Mouse (Mus musculus): ENCODE measurements around the gene Pmvk. TPM values are rescaled to one million over a fixed set of nuclear protein-coding genes. Genes with fewer than 3 reads are reported as not detected.
A peak's percentile ranks its signal among the peaks of the same experiment; 100 is the strongest.
"Not testable (repeated sequence)": the region's sequence is repeated elsewhere in the genome, so short reads cannot be mapped to it uniquely, and the experiment has no call there.

The Pmvk gene
- total RNA-seq, 2 experiments from 2014 or later: 8.8 to 9.2 TPM

DNA sequence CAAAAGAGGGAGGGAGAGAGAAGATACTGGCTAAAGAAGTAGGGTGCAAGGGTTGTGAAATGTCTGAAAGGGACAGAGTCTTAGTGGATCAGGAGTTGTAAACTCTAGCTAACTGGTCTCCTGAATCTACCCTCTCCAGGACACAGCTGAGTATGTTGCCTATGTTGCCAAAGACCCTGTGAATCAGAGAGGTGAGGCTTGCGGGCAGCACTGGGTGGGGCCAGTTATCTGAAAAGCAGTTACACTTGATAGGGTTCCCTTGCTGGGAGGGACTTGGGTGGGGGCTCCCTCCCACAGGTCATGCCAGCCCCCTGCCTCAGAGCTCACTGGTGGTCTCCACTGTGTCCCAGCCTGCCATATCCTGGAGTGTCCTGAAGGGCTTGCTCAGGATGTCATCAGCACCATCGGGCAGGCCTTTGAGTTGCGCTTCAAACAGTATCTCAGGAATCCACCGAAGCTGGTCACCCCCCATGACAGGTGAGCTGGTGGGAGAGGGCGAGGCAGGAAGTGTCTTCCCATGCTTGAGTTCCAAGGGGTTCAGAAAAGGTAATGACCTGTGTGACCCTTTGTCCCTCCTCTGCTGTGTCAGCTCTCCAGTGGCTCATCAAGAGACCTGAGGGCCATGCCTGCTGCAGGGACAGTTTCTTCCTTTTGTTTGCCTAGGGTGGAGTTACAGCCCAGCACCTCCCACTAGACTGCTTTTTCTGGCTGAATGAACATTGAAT, 29.8 kb upstream of the Pmvk start:
- DNase-seq: no peak
- intact Hi-C loops (cut with DNase I): no loop called here

DNA sequence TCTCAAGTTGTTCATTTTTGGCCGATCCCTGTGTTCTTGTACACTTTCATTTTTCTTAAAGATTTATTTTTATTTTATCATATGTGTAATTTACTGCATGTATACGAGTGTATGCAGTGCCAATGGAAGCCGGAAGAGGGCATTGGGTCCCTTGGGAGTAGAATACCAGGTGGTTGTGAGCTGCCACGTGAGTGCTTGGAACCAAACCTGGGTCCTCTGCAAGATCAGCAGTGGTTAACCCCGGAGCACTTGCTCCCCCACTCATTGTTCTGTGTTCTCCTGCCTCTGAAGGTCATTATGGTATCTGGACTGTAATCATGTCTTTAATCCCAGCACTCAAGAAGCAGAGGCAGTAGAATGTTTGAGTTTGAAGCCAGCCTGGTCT, 29.2 kb upstream of the Pmvk start:
- DNase-seq: no peak
- intact Hi-C loops (cut with DNase I): no loop called here

DNA sequence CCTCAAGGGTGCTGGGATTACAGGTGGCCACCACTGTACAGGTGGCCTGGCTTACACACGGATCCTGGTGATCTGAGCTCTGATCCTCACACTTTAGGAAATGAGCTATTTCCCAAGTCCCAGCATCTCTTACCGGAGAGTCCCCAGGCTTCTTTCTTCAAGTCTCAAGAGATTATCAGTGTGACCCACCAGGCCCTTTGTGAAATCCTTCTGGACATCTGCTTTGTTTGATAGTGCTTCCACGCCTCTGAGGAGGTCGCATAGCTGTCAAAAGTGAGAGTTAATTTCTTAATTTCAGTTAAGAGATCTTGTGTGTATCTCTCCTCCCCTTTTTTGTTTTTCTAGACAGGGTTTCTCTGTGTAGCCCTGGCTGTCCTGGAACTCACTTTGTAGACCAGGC, 28.5 kb upstream of the Pmvk start:
- DNase-seq: no peak
- intact Hi-C loops (cut with DNase I): no loop called here

DNA sequence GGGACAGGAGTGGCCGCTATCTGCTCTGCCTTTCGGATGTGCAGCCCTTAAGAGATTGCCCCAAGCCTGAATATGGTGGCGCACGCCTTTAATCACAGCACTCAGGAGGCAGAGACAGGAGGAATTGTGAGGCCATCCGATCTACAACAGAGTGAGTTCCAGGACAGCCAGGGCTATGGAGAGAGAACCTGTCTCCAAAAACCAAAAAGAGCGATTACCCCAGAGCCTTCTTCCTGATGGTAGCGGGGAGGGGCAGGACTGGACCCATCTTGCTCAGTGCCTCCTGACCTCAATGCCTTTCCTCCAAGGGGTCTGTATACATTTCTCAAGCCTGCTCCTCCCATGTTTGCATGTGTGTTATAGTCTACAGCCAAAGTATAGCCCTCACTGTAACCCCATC, 25.3 kb upstream of the Pmvk start:
- intact Hi-C loops (cut with DNase I); DNase-seq: not testable (repeated sequence)

DNA sequence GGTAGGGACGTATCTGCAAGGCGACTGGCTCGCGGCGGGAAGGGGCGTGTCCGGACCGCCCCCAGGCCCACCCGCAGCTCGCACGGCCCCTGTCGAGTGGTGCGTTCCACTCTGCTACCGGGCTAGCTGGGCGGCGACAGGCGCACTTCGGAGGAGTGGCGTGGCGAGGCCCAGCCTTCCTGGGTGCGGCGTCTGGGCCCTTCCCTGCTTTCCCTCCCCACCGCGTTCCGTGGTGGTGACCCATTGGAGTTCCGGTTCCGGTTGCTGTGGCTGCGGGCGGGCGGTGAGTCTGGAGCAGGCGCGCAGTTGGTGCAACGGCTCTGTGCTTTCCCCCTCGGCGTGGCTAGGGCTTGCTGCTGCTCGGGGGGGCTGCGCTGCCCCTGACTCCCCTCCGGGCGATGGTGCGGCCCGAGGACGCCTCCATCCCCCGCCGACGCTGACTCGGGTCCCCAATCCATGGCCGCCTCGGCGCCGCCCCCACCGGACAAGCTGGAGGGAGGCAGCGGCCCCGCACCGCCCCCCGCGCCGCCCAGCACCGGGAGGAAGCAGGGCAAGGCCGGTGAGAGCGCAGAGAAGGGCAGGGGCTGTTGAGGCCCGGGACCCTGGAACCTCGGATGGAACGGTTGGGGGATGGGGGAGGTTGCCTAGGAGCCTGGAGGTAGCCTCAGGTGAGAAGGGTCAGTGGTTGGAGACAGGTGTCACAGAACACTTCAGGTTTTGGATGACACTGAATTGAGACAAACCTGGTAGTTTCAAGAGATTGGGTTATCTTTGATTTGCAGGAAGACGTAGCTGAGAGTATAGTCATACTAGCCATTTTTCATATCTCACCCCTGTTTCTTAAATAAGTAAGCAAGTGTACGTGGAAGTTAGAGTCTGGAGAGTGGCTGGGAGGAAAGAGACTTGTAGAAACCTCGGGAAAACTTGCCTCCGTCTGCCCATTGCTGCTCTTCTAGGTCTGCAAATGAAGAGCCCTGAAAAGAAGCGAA, 23.9 kb upstream of the Pmvk start, which contains the start of gene Pygo2:
TSS of gene Pygo2 (plus strand) at position 44 of the 989 bp plus-strand sequence.
- intact Hi-C loops (cut with DNase I): no loop called here
- DNase-seq: peak; percentile 96

DNA sequence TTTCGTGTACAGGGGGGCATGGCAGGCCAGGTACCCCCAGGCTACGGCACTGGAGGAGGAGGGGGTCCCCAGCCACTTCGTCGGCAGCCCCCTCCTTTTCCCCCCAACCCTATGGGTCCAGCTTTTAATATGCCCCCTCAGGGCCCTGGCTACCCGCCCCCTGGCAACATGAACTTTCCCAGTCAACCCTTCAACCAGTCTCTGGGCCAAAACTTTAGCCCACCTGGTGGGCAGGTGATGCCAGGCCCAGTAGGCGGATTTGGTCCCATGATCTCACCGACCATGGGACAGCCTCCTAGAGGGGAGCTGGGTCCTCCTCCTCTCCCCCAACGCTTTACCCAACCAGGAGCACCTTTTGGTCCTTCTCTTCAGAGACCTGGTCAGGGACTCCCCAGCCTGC, 21.7 kb upstream of the Pmvk start:
- intact Hi-C loops (cut with DNase I): no loop called here
- no peak for DNase-seq

DNA sequence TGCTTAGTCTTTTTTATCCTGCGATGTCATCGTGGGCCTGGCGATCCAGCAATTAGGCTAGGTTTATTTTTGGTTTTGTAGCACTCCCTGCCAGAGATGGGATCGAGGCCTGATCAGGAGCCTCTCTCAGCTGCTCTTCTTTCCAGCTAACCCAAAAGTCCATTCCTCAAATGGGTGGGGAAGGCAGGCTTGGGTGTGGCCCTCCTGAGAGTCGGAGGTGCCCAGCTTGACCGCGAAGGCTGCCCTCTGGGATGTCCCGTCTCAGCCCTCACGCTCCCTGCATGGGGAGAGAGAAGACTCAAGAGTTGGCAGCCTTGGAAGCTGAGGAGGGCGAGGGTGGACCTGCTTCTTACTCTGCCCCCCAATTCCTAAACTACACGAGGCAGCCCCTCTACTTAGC, 19.8 kb upstream of the Pmvk start:
- DNase-seq: no peak
- intact Hi-C loops (cut with DNase I): no loop called here

DNA sequence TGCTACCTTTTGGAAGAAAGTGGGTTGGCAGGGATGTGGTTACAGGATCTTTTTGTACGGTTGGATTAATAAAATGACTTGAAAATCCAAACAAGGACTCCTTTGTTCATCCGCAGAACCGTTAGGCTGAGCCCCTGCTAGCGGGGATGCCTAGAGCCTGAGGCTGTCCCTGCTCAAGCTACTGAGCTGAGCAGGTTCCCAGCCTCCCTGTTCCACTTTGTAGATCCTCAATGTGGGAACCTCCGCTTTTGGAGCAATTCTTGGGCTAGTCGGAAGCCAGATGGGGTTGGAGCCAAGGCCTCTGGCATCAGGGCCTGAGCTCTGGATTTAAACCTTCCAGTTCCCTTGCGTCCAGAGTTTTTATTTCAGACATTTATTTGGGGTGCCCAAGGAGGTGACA, 19.3 kb upstream of the Pmvk start:
- intact Hi-C loops (cut with DNase I): no loop called here
- DNase-seq: no peak

DNA sequence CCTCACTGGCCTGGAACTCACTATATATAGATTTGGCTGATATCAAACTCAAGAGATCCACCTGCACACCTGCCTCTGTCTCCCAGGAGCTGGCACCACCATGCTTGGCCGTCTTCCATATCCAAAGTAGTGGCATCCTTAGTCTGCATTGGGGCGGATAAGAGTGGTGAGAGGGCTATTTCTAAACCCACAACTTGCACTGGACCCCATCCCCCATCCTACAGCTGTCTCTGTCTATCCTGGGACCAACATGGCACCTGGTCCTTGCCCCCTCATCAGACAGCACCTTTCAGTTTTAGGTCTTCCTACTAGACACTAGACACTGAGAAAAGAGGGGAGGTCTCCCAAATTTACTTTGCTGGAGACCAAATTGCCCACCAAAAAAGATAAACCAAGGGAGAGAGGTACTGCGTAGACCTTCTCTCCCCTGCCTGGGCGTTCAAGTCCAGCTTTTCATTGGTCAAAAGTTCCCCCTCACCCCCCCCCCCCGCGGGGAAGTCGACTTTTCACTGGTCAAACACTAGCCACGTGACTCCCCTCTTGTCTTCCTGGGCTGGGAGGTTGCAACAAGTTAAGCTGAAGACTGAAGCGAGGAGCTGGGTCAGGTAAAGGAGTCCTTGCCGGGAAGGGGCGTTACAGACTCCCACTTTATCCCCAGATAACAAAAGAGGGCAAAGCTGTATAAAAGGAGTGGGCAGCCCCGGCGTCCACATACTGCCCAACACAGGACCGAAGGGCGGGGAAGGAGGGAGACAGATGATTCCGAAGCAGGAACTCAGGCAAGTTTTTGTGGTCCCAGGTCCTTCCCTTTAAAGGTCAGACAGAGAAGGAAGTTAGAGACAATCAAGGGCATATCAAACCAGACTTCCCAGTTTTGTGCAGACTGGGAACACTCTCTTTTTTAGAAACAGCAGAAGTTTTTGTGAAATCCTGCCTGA, 17.9 kb upstream of the Pmvk start, which contains the start of gene Pbxip1:
TSS of gene Pbxip1 (plus strand) at position 531 of the 938 bp plus-strand sequence.
- peak; percentile 62 to 65 for DNase-seq
- intact Hi-C loops (cut with DNase I): no loop called here

DNA sequence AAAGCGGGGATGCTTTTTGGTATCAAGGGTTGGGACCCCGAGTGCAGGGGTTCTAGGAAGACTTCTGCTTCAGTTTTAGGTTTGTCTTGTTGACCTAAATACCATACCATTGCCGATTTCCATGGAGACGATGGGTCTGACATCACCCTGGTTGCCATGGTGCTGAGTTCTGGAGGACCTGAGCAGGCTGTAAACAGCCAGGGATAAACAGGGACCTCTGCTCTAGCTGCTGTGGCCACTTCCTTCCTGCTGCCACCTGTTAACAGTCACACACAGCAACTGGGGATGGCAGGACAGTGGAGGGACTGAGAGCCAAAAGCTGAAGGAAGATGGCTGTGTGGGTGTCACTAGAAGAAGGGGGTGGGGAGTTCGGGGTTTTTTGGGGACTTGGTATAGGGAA, 17.1 kb upstream of the Pmvk start:
- peak in 1 of 2 experiments; percentile 26 for DNase-seq
- intact Hi-C loops (cut with DNase I): no loop called here

DNA sequence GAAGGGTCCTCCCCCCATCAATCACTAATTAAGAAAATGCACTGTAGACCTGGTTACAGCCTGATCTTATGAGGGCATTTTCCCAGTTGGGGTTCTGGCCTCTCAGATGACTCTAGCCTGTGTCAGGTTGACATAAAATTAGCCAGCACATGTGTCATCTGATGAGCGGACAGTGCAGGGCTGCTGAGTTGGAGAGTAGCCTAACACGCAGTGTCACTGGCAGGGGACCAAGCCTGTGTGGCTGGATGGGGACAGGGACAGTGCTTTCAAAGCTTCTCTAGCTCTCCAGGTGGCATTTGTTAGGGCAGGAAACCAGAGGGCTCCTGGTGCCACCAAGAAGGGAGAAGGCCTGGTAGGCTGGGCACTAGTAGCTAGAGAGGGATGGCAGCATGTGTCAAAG, 13.7 kb upstream of the Pmvk start:
- intact Hi-C loops (cut with DNase I): no loop called here
- no peak for DNase-seq

DNA sequence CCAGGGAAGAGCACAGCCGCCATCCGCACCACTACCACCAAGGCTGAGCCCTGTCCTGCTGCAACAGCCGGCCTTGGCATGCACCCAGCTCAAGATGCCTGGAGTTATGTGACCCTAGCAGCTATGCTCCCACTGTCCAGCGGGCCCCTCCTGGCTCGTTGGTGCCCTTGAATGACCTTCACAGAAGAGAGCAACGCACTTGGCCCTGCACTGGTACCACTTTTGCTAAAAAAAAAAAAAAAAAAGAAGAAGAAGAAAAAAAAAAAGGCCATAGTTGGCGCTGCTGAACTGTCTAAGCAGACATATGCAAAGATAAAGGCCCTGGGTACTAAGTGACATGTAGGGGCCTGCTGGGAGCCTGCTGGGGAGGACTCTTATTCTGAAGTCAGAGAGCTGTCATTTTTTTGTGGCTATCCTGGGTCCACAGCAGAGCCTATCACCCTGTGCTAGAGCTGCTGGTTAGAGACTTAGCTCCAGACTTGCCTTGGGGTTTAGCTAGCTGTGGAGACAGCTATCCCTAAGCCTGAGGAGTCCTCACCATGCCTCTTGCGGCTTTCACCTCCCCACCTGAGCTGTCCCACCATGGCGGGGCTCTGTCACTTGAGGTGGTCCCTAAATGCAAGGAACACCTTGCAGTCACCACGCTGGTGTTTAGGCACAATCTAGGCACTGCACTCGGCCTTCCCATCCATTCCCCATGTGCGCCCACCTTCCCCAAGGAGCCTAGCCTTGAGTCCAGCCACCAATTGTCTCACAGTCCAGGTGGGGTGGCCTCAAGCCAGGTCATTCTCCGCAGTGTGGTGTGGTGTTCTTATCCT, 5.4 kb upstream of the Pmvk start:
- DNase-seq: peak; percentile 64 to 66
- intact Hi-C loops (cut with DNase I): loop anchor here (2.0 kb wide), 1 partner anchor 52 kb away; no protein-coding TSS in a partner anchor

DNA sequence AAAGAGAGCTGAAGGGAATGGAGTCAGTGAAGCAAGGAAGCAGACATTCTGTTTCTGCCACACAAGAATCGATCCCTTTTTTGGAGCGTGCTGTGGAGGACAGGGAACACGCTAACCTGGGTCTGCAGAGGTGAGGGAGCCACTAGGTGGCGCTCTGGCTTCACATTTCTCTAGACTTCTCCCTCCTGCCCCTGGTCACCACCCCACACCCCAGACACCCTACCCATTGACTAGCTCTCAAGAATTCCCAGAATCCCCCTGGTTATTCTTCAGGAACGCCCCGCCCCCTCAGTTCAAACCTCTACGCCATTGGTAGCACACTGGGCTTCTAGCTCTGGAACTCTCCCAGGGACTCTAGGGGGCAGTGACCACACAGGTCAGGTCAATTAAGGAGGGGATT, 4.8 kb upstream of the Pmvk start:
- DNase-seq: peak; percentile 76 to 80
- intact Hi-C loops (cut with DNase I): loop anchor here (2.0 kb wide), 1 partner anchor 53 kb away; no protein-coding TSS in a partner anchor

DNA sequence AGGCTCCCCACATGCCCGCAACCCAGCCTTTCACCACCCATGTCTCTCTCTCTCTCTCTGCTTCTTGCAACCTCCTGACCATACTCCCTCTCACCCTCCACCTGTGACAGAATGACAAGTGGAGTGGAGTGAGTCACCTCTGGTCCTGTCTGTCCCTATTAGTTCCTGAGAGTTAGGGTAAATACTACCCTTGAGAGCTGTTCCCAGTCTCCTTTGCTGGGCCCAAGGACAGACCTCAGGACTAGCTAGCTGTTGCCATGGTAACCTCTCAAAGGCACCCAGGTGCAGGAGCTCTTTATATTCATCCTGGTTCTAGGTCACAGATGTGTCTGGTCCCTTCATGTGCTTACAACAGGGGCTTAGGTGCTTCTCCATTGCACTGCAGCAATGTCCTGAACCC, 2.4 kb upstream of the Pmvk start:
- intact Hi-C loops (cut with DNase I): loop anchor here (5.0 kb wide), 1 partner anchor 35 kb away; no protein-coding TSS in a partner anchor
- DNase-seq: no peak

DNA sequence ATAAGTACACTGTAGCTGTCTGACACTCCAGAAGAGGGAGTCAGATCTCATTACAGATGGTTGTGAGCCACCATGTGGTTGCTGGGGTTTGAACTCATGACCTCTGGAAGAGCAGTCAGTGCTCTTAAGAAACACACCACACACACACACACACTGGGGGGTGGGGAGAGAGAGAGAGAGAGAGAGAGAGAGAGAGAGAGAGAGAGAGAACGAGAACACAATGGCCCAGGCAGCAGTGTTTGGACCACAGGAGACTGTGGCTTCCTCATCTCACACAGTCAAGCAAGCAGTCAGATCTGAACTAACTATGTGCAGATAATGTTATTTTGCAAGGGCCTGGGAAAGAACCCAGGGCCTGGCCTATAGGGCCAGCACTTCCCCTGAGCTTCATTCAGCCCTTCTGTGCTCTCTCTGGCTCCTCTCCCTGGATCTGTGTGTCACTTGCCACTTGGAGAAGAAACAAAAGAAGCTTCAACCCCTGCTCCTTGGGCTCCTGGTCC, 1.5 kb downstream of the Pmvk start:
- intact Hi-C loops (cut with DNase I): loop anchor here (5.0 kb wide), 1 partner anchor 231 kb away; no protein-coding TSS in a partner anchor
- no peak for DNase-seq

DNA sequence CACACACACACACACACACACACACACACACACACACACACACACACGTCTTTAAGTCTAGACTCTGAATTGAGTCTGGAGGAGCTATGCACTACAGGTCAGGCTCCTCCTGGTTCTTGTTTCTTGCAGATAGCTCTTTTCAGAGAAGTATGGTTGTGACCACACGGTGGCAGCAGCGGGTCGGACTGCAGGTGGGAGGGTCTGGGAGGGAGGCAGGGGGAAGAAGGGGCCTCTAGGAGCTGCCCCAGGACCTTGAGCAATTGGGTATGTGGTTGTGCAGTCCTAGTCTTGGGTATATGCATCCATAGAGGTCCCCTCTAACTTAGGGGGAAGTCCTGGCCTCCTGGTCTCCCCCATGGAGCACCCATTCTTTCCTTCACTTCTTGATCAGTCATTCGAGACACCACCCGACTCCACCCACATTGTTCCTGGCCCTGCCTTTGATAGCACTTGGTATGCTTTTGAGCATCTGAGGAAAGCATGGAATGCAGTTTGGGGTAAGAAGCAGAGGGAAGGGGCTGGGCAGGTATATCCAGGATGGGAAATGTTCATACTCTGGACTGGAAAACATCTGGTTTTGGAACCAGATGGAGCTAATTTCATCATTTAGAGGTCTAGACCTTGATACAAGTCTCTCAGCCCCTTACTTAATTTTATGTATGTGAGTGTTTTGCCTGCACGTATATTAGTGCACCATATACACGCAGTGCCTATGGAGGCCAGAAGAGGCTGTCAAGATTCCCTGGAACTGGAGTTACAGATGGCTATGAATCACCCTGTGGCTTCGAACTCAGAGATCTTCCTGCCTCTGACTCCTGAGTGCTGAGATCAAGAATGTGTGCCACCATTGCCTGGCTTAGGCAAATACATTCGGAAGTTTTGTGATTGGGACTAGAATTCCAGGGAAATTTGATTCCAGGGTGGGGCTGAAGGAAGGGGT, 2.7 kb downstream of the Pmvk start:
- intact Hi-C loops (cut with DNase I): loop anchor here (5.0 kb wide), 1 partner anchor 230 kb away; no protein-coding TSS in a partner anchor
- DNase-seq: peak; percentile 73 to 79

DNA sequence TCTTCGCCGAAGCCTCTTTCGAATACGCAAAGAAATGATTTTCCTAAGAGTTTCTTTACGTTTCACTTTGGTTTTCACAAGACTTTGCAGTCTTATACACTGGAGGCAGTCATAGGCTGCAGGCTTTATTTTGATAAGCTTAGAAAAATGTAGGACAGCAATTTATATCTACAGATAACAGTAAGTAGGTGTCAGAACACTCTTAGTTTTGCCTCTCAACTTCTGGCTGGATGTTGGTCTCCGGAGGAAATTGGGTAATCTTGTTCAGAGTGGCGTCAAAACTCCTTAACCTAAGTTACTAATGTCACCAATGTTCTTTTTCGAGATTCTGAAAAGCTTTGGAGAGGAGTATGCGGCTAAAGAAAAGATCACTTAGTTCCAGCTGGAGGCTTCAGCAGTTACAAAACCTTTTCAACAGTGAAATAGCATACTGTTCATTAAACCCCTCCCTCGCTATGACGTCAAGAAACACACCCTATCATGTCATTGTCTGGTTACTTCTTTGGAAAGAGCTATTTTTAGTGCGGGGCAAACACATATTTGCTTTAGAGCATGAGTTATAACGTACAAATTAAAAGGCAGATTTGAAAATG, 4.1 kb downstream of the Pmvk start:
- intact Hi-C loops (cut with DNase I): loop anchor here (5.0 kb wide), 1 partner anchor 229 kb away; no protein-coding TSS in a partner anchor
- peak in 1 of 2 experiments; percentile 17 for DNase-seq

All from heart, postnatal 14 days (tissue).